Mouse (Mus musculus): ENCODE results near the gene Fbh1.
A peak's percentile ranks its signal among the peaks of the same experiment; 100 is the strongest.
"Not testable (repeated sequence)": the region's sequence is repeated elsewhere in the genome, so short reads cannot be mapped to it uniquely, and the experiment has no call there.

Gene Fbh1

DNA sequence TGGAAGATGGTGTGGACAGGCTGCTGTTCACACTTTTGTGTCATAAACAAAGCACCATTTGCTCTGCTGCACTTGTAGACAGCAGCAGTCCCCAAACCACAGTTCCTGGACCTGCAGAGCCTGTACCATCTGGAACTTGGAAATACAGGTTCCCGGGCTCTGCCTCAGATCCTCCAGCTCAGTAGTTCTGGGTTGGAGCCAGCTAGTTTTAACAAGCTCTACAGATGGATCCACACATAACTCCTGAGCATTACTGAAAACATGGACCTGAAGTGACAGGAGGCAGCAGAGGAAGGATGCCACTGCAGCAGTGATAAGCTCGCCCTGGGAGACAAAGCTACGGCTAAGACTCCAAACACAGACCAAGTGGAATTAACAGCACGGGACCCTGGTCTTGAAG, 62.8 kb downstream of the Fbh1 start:
- DNase-seq = no peak

GRCm38 (mm10) chr2:11713021-11713420, 64.4 kb downstream of the Fbh1 start:
- no peak for DNase-seq

DNA sequence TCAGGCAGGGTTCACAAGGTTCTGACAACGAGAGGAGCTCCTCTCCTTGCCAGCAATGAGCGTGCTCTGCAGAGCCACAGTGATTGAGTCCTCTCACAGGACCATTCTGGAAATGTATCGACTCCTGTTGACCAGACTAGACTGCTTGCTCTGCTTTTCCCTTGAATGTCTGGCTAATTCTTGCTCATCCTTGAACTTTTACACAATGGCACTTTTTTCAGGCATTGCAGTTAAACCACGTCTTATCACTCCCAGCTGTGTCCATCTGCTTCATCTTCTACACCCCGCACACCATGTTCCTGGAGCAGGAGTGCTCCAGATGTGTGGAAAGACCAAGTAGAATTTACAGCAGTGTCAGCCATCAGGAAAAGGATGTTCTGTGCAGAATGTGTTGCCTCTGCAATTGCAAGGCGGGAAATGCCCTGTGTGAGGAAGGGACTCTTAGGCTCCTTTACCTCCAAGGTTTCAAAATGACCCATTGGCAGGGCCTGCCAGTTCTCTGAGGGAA, 64.8 kb downstream of the Fbh1 start:
- DNase-seq = no peak

- DNase-seq = not testable (repeated sequence)
Observed at GRCm38 (mm10) chr2:11710101-11710500, 67.3 kb downstream of the Fbh1 start.

DNA sequence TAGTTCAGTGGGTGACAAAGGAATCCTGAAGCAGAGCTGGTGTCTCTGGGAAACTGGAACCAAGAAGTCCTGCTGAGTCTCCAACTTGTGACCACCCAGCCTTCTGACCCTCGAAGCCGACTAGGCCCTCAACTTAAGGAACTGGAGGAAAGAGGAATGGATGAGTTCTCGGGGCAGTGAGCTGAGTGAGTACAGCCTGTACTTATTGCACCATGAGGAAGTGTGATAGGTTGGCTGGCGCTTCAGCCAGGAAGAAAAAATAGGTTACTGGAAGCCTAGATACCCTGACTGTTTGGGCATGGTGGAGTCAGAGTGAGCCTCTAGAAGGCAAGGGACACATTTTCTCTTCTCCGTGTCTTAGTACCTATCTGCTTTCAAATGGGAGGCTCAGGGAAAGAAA, 68.8 kb downstream of the Fbh1 start:
- DNase-seq = no peak

DNA sequence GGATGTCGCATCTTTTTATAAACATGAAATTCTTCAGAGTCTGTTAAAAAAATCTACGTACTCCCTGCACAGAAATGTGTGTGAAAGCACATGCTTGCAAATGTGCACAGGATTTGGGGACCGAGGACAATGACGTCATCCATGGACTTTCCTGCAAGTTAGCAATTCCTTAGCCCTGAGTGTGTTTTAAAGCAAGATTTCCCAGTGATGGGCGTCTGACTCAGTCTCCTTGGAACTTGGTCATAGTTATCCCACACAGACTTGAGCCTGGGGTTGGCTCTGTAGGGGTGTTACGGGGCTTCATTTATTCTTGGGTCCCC, 70.7 kb downstream of the Fbh1 start:
- no peak for DNase-seq

GRCm38 (mm10) chr2:11706030-11706745, 71.2 kb downstream of the Fbh1 start:
- DNase-seq = no peak

DNA sequence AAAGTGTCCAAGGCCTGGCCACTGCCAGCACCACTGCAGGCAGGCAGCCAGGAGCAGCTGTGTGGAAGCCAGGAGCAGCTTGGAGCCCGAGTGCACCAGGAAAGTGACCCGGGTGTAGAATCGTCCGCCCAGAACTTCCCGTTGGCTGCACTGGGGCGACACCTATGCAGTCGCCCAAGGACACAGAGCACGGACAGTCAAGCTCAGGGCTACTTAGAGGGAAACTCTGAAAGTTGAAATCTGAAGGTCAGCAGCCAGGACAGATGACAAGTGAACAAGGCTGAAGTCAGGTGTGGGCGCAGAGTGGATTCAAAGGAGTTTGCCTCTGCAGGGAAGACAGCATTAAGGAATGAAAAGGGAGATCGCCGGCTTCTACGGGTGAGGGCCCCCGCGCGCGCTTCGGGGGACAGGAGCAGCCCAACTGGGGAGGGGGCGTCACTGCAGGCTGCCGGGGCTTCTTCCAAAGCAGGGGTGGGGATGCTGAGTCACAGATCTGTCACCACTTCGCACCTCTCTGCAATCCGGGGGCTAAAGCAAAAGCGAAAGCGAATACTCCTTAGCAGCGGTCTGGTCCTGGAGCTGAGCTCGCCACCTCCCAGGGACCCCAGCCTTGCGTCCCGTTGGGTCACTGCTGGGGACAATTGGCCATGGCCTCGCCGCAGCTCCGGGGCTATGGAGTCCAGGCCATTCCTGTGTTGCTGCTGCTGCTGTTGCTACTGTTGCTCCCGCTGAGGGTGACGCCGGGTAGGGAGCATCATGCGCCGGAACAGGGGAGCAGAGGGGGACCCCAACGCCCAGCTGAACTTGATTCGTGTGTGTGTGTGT, 72.0 kb downstream of the Fbh1 start, which contains the start of gene Il15ra:
Gene Il15ra (plus strand): TSS at position 90 of the 825 bp plus-strand sequence.
- DNase-seq = peak; percentile 11 to 16

GRCm38 (mm10) chr2:11699905-11700304, 77.5 kb downstream of the Fbh1 start:
- no peak for DNase-seq

GRCm38 (mm10) chr2:11698994-11699393, 78.4 kb downstream of the Fbh1 start:
- DNase-seq = no peak

GRCm38 (mm10) chr2:11695867-11696266, 81.5 kb downstream of the Fbh1 start:
- no peak for DNase-seq

DNA sequence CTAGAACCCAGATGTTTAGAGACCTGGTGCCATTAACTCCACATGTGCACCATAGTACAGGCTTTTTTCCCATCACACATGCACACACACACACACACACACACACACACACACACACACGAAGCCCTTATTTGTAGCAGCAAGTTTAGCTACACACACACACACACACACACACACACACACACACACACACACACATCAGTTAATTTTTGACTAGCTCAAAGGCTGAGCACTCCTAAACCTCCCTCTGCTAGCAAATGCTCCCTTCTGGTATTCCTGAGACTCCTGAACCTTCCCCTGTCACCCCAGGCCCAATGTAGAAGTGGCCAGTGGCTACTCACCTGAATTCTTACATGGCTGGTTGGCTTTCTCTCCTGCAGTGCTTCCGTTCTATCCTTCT, 83.3 kb downstream of the Fbh1 start:
- DNase-seq = no peak

GRCm38 (mm10) chr2:11693352-11693751, 84.0 kb downstream of the Fbh1 start:
- no peak for DNase-seq

Data from cerebellum, adult 18-20 months (tissue).